Mouse (Mus musculus) forebrain, embryonic 11.5 days (tissue): ENCODE data around the gene Cmip. TPM values are rescaled to one million over a fixed set of nuclear protein-coding genes. Genes with fewer than 3 reads are reported as not detected.

Experiments used
- ATAC-seq: fragments of 200-750 bp; cut with Nextera tagmentation; replicated peaks from 2 replicates; pipeline ENCODE4 v1.8.0; 2017; ENCODE audit warnings: moderate TSS enrichment; ENCODE audit not compliant: low FRiP score
- DNase-seq: peaks from one replicate; pipeline ENCODE4 v3.0.0-alpha.2; 2017; ENCODE audit warnings: low spot score
- H3K27ac ChIP-seq: fragments of 300-500 bp; sonication (generic); 2 replicates; pipeline ENCODE4 v1.5.1; 2014; ENCODE audit warnings: low read depth, low read length
- H3K27me3 ChIP-seq: fragments of 300-500 bp; sonication (generic); 2 replicates; pipeline ENCODE4 v1.6.1; 2014; ENCODE audit warnings: mild to moderate bottlenecking, low read length, mixed read lengths; ENCODE audit not compliant: control insufficient read depth, insufficient read depth
- H3K36me3 ChIP-seq: fragments of 300-500 bp; sonication (generic); 2 replicates; pipeline ENCODE4 v1.6.1; 2014; ENCODE audit warnings: mild to moderate bottlenecking, low read length, moderate library complexity, mixed read lengths; ENCODE audit not compliant: control insufficient read depth, insufficient read depth
- H3K4me1 ChIP-seq: fragments of 300-500 bp; sonication (generic); replicated peaks from 2 replicates; pipeline ENCODE4 v1.6.1; 2014; ENCODE audit warnings: low read length, mixed read lengths; ENCODE audit not compliant: control insufficient read depth, insufficient read depth
- H3K4me2 ChIP-seq: fragments of 300-500 bp; sonication (generic); 2 replicates; pipeline ENCODE4 v1.6.1; 2014; ENCODE audit warnings: low read depth, mild to moderate bottlenecking, low read length, moderate library complexity, mixed read lengths; ENCODE audit not compliant: severe bottlenecking
- H3K4me3 ChIP-seq: fragments of 300-500 bp; sonication (generic); 2 replicates; pipeline ENCODE4 v1.5.1; 2014; ENCODE audit warnings: low read depth, low read length
- H3K9ac ChIP-seq: fragments of 300-500 bp; sonication (generic); 2 replicates; pipeline ENCODE4 v1.6.1; 2014; ENCODE audit warnings: low read length
- H3K9me3 ChIP-seq: fragments of 300-500 bp; sonication (generic); 2 replicates; pipeline ENCODE4 v1.6.1; 2016; ENCODE audit warnings: low read length, mixed read lengths; ENCODE audit not compliant: control insufficient read depth
- WGBS: fragments of 180-500 bp; shearing (Covaris S2); extraction: QIAGEN DNeasy Blood & Tissue Kit; methylation state at CpG from one replicate; pipeline ENCODE4 v1.1.7; 2014; 5-methylcytosine and 5-hydroxymethylcytosine counted together
- polyA plus RNA-seq: library from polyadenylated mRNA; unstranded; fragments of >200 nt; fragmentation: Nextera tagmentation; extraction: Ambion mirVana; gene quantifications from 2 replicates; pipeline ENCODE4 v1.2.1, GENCODE M21; 2014

The Cmip gene
- polyA plus RNA-seq, 1 experiment from 2014 or later, result 30.5 TPM

- ATAC-seq (no peak), DNase-seq (no peak)
- Histone ChIP-seq H3K9ac (no peak overlapping the region), H3K4me3 (no peak overlapping the region), H3K36me3 (no peaks in the 10 kb centered on the region), H3K4me1 (no peaks in the 10 kb centered on the region; the same call in 1 of the 2 replicates), H3K4me2 (no peak overlapping the region), H3K9me3 (no peaks in the 10 kb centered on the region), H3K27ac (no peak overlapping the region), H3K27me3 (no peaks in the 10 kb centered on the region)
- 83% methylated on average over 8 of the region's 8 CpGs for WGBS
Observed at GRCm38 (mm10) chr8:117307221-117307620, 50.4 kb downstream of the Cmip start.

- Histone ChIP-seq H3K4me1 (no peaks in the 10 kb centered on the region; the same call in 1 of the 2 replicates), H3K4me2 (no peak overlapping the region), H3K4me3 (no peak overlapping the region), H3K9me3 (no peaks in the 10 kb centered on the region), H3K36me3 (no peaks in the 10 kb centered on the region), H3K9ac (no peak overlapping the region), H3K27me3 (no peaks in the 10 kb centered on the region), H3K27ac (no peak overlapping the region)
- 87% methylated on average over 13 of the region's 13 CpGs for WGBS
- no peak for DNase-seq
- ATAC-seq, result no peak
Observed at GRCm38 (mm10) chr8:117308303-117309095, 51.6 kb downstream of the Cmip start.

GRCm38 (mm10) chr8:117309653-117310274 is 52.9 kb downstream of the Cmip start:
- H3K27ac ChIP-seq, result no peak overlapping the region
- H3K4me2 ChIP-seq, result no peak overlapping the region
- H3K9ac ChIP-seq, result no peak overlapping the region
- H3K27me3 ChIP-seq, result no peaks in the 10 kb centered on the region
- no peak overlapping the region for H3K4me3 ChIP-seq
- DNase-seq (no peak), ATAC-seq (no peak)
- H3K4me1 ChIP-seq, result peaks cover 4% of the 10 kb centered on the region
- H3K9me3 ChIP-seq, result no peaks in the 10 kb centered on the region
- 94% methylated on average over 12 of the region's 12 CpGs for WGBS
- no peaks in the 10 kb centered on the region for H3K36me3 ChIP-seq

GRCm38 (mm10) chr8:117310961-117311561 is 54.2 kb downstream of the Cmip start:
- 90% methylated on average over 8 of the region's 8 CpGs for WGBS
- H3K27ac ChIP-seq, result no peak overlapping the region

GRCm38 (mm10) chr8:117314308-117314953 is 57.6 kb downstream of the Cmip start:
- ATAC-seq, result peak; percentile 32; the same call in 1 of the 2 replicates
- no peak overlapping the region for H3K4me3 ChIP-seq
- no peaks in the 10 kb centered on the region for H3K27me3 ChIP-seq
- no peak overlapping the region for H3K9ac ChIP-seq
- peaks cover 6% of the 10 kb centered on the region for H3K4me1 ChIP-seq
- no peak overlapping the region for H3K27ac ChIP-seq
- no peak for DNase-seq
- H3K4me2 ChIP-seq, result no peak overlapping the region
- H3K36me3 ChIP-seq, result no peaks in the 10 kb centered on the region
- no peaks in the 10 kb centered on the region for H3K9me3 ChIP-seq
- 28% methylated on average over 8 of the region's 8 CpGs for WGBS

More at GRCm38 (mm10) chr8:117310961-117311561, 54.2 kb downstream of the Cmip start:
- no peak overlapping the region for H3K9ac ChIP-seq
- H3K27me3 ChIP-seq, result no peaks in the 10 kb centered on the region
- H3K9me3 ChIP-seq, result no peaks in the 10 kb centered on the region
- no peaks in the 10 kb centered on the region for H3K36me3 ChIP-seq
- H3K4me1 ChIP-seq, result peaks cover 6% of the 10 kb centered on the region
- no peak overlapping the region for H3K4me3 ChIP-seq
- H3K4me2 ChIP-seq, result no peak overlapping the region
- ATAC-seq (no peak), DNase-seq (no peak)

GRCm38 (mm10) chr8:117315727-117316126 is 58.9 kb downstream of the Cmip start:
- no peaks in the 10 kb centered on the region for H3K36me3 ChIP-seq
- H3K9me3 ChIP-seq, result no peaks in the 10 kb centered on the region
- no peak overlapping the region for H3K4me2 ChIP-seq
- H3K9ac ChIP-seq, result no peak overlapping the region
- ATAC-seq, result no peak
- H3K27ac ChIP-seq, result no peak overlapping the region
- no peak overlapping the region for H3K4me3 ChIP-seq
- H3K27me3 ChIP-seq, result no peaks in the 10 kb centered on the region
- peaks cover 6% of the 10 kb centered on the region for H3K4me1 ChIP-seq
- 94% methylated on average over 16 of the region's 16 CpGs for WGBS
- no peak for DNase-seq

GRCm38 (mm10) chr8:117317478-117317877 is 60.6 kb downstream of the Cmip start:
- Histone ChIP-seq H3K9me3 (no peaks in the 10 kb centered on the region), H3K36me3 (no peaks in the 10 kb centered on the region), H3K27ac (no peak overlapping the region), H3K9ac (no peak overlapping the region), H3K27me3 (no peaks in the 10 kb centered on the region), H3K4me2 (no peak overlapping the region), H3K4me1 (peaks cover 8% of the 10 kb centered on the region), H3K4me3 (no peak overlapping the region)
- no peak for ATAC-seq
- WGBS, result 95% methylated on average over 8 of the region's 8 CpGs
- DNase-seq, result no peak
